Mouse (Mus musculus): ENCODE data around the gene Dcun1d1.

GRCm38 (mm10) chr3:35964928-35965327, 27.7 kb upstream of the Dcun1d1 start:
- no peak for TF ChIP-seq CTCF (IDR thresholded peaks at IDR 0.05; ENCODE audit: extremely low read depth, insufficient read depth, low read length)
- no peak for TF ChIP-seq POLR2A (IDR thresholded peaks at IDR 0.05; ENCODE audit: extremely low read depth, insufficient read depth, low read length)
